Mouse (Mus musculus): ENCODE data around the gene Zfp963.

DNA sequence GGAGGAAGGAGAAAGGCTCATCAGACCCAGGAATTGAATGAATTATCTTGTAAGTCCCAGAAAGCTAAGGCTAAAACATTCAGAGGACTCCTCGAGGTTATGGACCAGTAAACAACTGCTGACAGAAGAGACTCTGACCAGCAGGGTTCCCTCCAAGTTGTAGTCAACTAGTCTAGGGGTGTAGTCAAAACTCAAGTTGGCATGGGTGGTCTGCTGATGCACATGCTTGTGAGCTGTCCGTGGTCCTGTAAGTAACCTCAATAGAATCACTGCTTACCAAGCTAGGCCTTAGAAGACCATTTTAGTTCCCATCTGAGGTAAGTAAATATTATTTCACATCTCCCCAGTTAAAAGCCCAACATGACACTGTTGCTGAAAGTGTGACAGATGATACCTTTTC, 8.5 kb downstream of the Zfp963 start:
- TF ChIP-seq CTCF (IDR thresholded peaks at IDR 0.05; ENCODE audit: low read depth, low read length): no peak
- no peak for TF ChIP-seq GATA1 (IDR thresholded peaks at IDR 0.05; ENCODE audit: borderline replicate concordance, low read length)

Data from G1E (cell line).